Mouse (Mus musculus) kidney, embryonic 14.5 days (tissue): ENCODE results near the gene Cdk14. TPM values are rescaled to one million over a fixed set of nuclear protein-coding genes. Genes with fewer than 3 reads are reported as not detected.

Experiments
- ATAC-seq: fragments of 200-750 bp; cut with Nextera tagmentation; 2 replicates; pipeline ENCODE4 v1.8.0; 2017; ENCODE audit warnings: moderate number of reproducible peaks, mild to moderate bottlenecking, moderate TSS enrichment, moderate library complexity; ENCODE audit not compliant: low FRiP score, low TSS enrichment
- H3K27ac ChIP-seq: fragments of 300-500 bp; sonication (generic); 2 replicates; pipeline ENCODE4 v1.5.1; 2014; ENCODE audit warnings: low read depth, mild to moderate bottlenecking, low read length, moderate library complexity, mixed read lengths
- H3K27me3 ChIP-seq: fragments of 300-500 bp; sonication (generic); 2 replicates; pipeline ENCODE4 v1.6.1; 2014; ENCODE audit warnings: mild to moderate bottlenecking, low read length; ENCODE audit not compliant: control insufficient read depth, insufficient read depth
- H3K36me3 ChIP-seq: fragments of 300-500 bp; sonication (generic); 2 replicates; pipeline ENCODE4 v1.6.1; 2014; ENCODE audit warnings: low read length, mixed read lengths; ENCODE audit not compliant: control insufficient read depth, insufficient read depth
- H3K4me1 ChIP-seq: fragments of 300-500 bp; sonication (generic); 2 replicates; pipeline ENCODE4 v1.6.1; 2014; ENCODE audit warnings: low read length, mixed read lengths; ENCODE audit not compliant: control insufficient read depth, insufficient read depth
- H3K4me2 ChIP-seq: fragments of 300-500 bp; sonication (generic); replicated peaks from 2 replicates; pipeline ENCODE4 v1.6.1; 2014; ENCODE audit warnings: low read depth, mild to moderate bottlenecking, low read length
- H3K4me3 ChIP-seq: fragments of 300-500 bp; sonication (generic); 2 replicates; pipeline ENCODE4 v1.5.1; 2014; ENCODE audit warnings: mild to moderate bottlenecking, low read length
- H3K9ac ChIP-seq: fragments of 300-500 bp; sonication (generic); 2 replicates; pipeline ENCODE4 v1.6.1; 2014; ENCODE audit warnings: low read depth, mild to moderate bottlenecking, low read length, moderate library complexity
- H3K9me3 ChIP-seq: fragments of 300-500 bp; sonication (generic); 2 replicates; pipeline ENCODE4 v1.6.1; 2016; ENCODE audit warnings: low read length; ENCODE audit not compliant: control insufficient read depth
- WGBS: fragments of 180-500 bp; shearing (Covaris S2); extraction: QIAGEN DNeasy Blood & Tissue Kit; methylation state at CpG from one replicate; pipeline ENCODE4 v1.1.7; 2014; 5-methylcytosine and 5-hydroxymethylcytosine counted together
- polyA plus RNA-seq: library from polyadenylated mRNA; unstranded; fragments of >200 nt; fragmentation: Nextera tagmentation; extraction: Ambion mirVana; gene quantifications from 2 replicates; pipeline ENCODE4 v1.2.1, GENCODE M21; 2014

Cdk14 gene
- polyA plus RNA-seq, 1 experiment from 2014 or later = 18.9 TPM

GRCm38 (mm10) chr5:5313195-5313760, 106.8 kb downstream of the Cdk14 start:
- Histone ChIP-seq H3K9me3 (no peaks in the 10 kb centered on the region), H3K36me3 (no peaks in the 10 kb centered on the region), H3K9ac (no peak overlapping the region), H3K27me3 (no peaks in the 10 kb centered on the region), H3K27ac (no peak overlapping the region), H3K4me3 (no peak overlapping the region), H3K4me2 (no peak overlapping the region), H3K4me1 (no peaks in the 10 kb centered on the region)
- WGBS = 79% methylated on average over 9 of the region's 9 CpGs
- no peak for ATAC-seq

DNA sequence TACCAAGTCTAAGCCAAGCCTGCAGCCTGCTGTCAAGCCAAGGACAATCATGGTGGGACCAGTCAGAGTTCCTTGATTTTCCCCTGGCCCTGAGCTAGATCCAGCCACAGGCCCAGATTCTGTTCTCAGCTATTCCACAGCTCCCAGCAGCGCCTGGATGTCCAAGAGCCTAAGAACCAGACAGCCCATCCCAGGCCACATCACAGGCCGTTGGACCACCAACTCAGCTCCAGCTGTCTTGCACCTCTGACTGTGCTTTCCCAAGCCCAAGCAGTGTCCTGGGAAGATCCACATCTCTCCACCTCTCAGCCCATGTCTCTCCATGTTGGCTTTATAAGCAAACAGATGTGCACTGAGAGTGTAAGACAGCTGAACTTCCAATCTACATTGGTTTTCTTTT, 114.8 kb downstream of the Cdk14 start:
- no peaks in the 10 kb centered on the region for H3K36me3 ChIP-seq
- no peak overlapping the region for H3K27ac ChIP-seq
- H3K4me1 ChIP-seq = no peaks in the 10 kb centered on the region
- ATAC-seq = no peak
- H3K9ac ChIP-seq = no peak overlapping the region
- H3K27me3 ChIP-seq = no peaks in the 10 kb centered on the region
- 90% methylated on average over 2 of the region's 2 CpGs for WGBS
- H3K4me3 ChIP-seq = no peak overlapping the region
- no peak overlapping the region for H3K4me2 ChIP-seq
- no peaks in the 10 kb centered on the region for H3K9me3 ChIP-seq

GRCm38 (mm10) chr5:5303102-5303670, 116.9 kb downstream of the Cdk14 start:
- Histone ChIP-seq H3K4me2 (no peak overlapping the region), H3K27me3 (no peaks in the 10 kb centered on the region), H3K9ac (no peak overlapping the region), H3K27ac (no peak overlapping the region), H3K4me1 (no peaks in the 10 kb centered on the region), H3K9me3 (no peaks in the 10 kb centered on the region), H3K4me3 (no peak overlapping the region), H3K36me3 (no peaks in the 10 kb centered on the region)
- WGBS = 92% methylated on average over 8 of the region's 8 CpGs
- ATAC-seq = no peak

DNA sequence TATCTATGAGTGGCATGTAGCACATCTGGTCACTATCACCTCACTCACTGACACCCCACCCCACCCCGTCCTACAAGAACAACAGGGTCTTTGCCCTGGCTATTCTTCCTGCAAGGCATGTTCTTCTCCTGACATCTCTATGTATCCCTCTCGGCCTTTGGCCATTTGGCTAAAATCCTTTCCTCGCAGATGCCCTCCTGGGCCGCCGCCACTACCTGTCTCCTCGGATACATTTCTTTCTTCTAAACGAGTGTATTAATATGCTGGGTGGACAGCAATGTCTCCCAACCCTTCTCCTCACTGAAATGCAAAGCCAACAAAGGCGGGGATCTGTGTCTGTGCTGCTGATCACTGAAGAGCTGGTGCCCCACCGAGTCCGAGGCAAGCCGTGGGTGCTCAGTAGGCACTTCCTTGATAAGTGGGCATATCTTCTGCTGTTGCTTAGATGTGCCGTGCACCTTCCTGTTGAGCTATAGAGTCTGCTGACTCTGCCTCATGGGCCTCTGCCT, 118.5 kb downstream of the Cdk14 start:
- ATAC-seq = no peak
- Histone ChIP-seq H3K4me2 (no peak overlapping the region), H3K4me1 (no peaks in the 10 kb centered on the region), H3K27me3 (no peaks in the 10 kb centered on the region), H3K36me3 (no peaks in the 10 kb centered on the region), H3K9me3 (no peaks in the 10 kb centered on the region), H3K4me3 (no peak overlapping the region), H3K27ac (no peak overlapping the region), H3K9ac (no peak overlapping the region)
- 90% methylated on average over 12 of the region's 12 CpGs for WGBS

GRCm38 (mm10) chr5:5300998-5301397, 119.1 kb downstream of the Cdk14 start:
- no peaks in the 10 kb centered on the region for H3K36me3 ChIP-seq
- no peaks in the 10 kb centered on the region for H3K4me1 ChIP-seq
- no peak overlapping the region for H3K9ac ChIP-seq
- no peaks in the 10 kb centered on the region for H3K27me3 ChIP-seq
- ATAC-seq = no peak
- WGBS = 87% methylated on average over 2 of the region's 2 CpGs
- no peaks in the 10 kb centered on the region for H3K9me3 ChIP-seq
- no peak overlapping the region for H3K4me3 ChIP-seq
- no peak overlapping the region for H3K27ac ChIP-seq
- no peak overlapping the region for H3K4me2 ChIP-seq

DNA sequence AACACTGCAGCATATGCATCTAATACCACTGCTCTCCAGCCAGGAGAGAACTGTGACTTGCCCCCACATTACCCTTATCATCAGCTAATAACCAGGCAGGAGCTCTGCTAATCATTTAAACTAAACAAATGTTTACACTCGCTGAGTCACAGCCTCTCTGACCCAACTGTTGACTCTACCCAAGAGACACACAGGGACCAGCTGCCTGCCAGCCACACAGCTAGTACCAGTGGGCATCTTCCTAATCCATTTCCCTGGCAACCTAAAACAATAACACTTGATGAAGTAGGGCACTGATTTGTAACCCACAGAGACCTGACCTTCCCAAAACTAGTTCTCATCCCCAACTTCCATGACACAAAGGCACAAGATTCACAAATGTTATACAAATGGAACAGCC, 119.8 kb downstream of the Cdk14 start:
- 76% methylated on average over 1 of the region's 1 CpGs for WGBS
- no peak overlapping the region for H3K4me3 ChIP-seq
- no peak for ATAC-seq

GRCm38 (mm10) chr5:5297222-5297621, 122.9 kb downstream of the Cdk14 start:
- H3K4me2 ChIP-seq = no peak overlapping the region
- 86% methylated on average over 7 of the region's 7 CpGs for WGBS
- H3K36me3 ChIP-seq = no peaks in the 10 kb centered on the region
- ATAC-seq = no peak
- no peaks in the 10 kb centered on the region for H3K9me3 ChIP-seq
- no peaks in the 10 kb centered on the region for H3K27me3 ChIP-seq
- no peak overlapping the region for H3K27ac ChIP-seq
- no peak overlapping the region for H3K9ac ChIP-seq
- no peaks in the 10 kb centered on the region for H3K4me1 ChIP-seq
- H3K4me3 ChIP-seq = no peak overlapping the region

More for the DNA sequence above, 119.8 kb downstream of the Cdk14 start:
- no peaks in the 10 kb centered on the region for H3K36me3 ChIP-seq
- no peak overlapping the region for H3K4me2 ChIP-seq
- H3K27ac ChIP-seq = no peak overlapping the region
- H3K4me1 ChIP-seq = no peaks in the 10 kb centered on the region
- H3K9ac ChIP-seq = no peak overlapping the region
- no peaks in the 10 kb centered on the region for H3K27me3 ChIP-seq
- H3K9me3 ChIP-seq = no peaks in the 10 kb centered on the region

DNA sequence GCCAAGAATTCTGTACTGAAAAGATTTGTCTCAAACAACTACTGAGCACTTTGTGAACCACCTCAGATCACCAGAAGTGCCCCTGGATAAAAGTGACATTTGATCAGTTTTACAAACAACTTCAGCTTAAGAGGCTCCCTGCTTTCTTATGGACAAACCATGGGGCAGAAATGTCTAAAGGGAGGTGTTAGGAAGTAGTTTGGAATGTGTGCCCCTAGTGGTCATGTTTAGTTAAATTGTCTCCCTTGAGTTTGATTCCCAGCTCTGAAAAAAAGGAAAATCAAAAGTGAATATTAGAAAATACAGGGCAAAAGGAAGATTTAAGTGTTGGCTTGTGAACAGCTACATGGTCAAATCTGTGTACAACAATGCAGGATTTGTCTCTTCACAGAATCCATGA, 123.3 kb downstream of the Cdk14 start:
- no peak overlapping the region for H3K27ac ChIP-seq
- no peak overlapping the region for H3K9ac ChIP-seq
- H3K9me3 ChIP-seq = no peaks in the 10 kb centered on the region
- H3K36me3 ChIP-seq = no peaks in the 10 kb centered on the region
- H3K4me3 ChIP-seq = no peak overlapping the region
- H3K4me1 ChIP-seq = no peaks in the 10 kb centered on the region
- H3K27me3 ChIP-seq = no peaks in the 10 kb centered on the region
- no peak overlapping the region for H3K4me2 ChIP-seq
- no peak for ATAC-seq

DNA sequence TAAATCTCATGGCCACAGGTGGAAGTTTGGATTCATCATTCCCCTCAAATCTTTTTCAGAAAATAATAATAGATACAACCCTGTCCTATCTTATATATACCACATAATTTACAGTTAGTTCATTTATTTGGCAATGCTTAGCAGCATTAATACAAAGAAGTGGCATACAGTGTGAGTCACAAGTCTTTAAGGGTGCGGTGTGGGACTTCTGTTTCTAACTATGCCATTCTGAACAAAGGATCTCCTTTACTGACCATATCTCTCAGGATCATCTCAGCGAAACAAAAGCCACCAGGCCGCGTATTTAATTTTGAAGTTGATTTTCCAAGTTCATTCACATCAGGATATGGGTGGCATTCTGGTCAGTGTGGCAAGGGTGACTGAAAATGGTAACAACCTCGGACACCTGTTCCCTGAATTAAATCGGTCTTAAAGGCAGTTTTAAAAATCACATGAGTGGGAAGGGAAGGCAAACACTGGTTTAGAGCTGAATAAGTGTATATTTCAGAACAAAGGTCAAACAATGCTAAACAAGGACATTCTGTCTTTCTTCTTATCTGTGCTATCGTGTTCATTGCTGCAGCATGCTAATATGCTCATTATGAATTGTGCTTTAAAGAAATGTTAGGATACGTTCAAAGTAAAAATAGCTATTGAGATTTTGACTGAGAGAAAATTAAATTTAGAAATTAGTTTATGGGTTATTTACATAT, 127.1 kb downstream of the Cdk14 start:
- no peak for ATAC-seq
- no peak overlapping the region for H3K9ac ChIP-seq
- H3K27ac ChIP-seq = no peak overlapping the region
- H3K4me2 ChIP-seq = no peak overlapping the region
- H3K36me3 ChIP-seq = no peaks in the 10 kb centered on the region
- 81% methylated on average over 8 of the region's 8 CpGs for WGBS
- no peaks in the 10 kb centered on the region for H3K27me3 ChIP-seq
- no peaks in the 10 kb centered on the region for H3K4me1 ChIP-seq
- no peaks in the 10 kb centered on the region for H3K9me3 ChIP-seq
- no peak overlapping the region for H3K4me3 ChIP-seq
